Mouse (Mus musculus): ENCODE measurements around the gene Lipe.

Gene Lipe

GRCm38 (mm10) chr7:25387811-25388440 is 10.6 kb downstream of the Lipe start:
- in situ Hi-C loops (cut with MseI, MboI) = no loop called here

GRCm38 (mm10) chr7:25385850-25386555 is 12.5 kb downstream of the Lipe start:
- in situ Hi-C loops (cut with MseI, MboI) = no loop called here

GRCm38 (mm10) chr7:25385259-25385658 is 13.3 kb downstream of the Lipe start:
- in situ Hi-C loops (cut with MseI, MboI) = no loop called here

- in situ Hi-C loops (cut with MseI, MboI) = no loop called here
Observed at GRCm38 (mm10) chr7:25384818-25385217, 13.7 kb downstream of the Lipe start.

- in situ Hi-C loops (cut with MseI, MboI) = no loop called here
Observed at GRCm38 (mm10) chr7:25384318-25384717, 14.2 kb downstream of the Lipe start.

- in situ Hi-C loops (cut with MseI, MboI) = no loop called here
Observed at GRCm38 (mm10) chr7:25383891-25384290, 14.6 kb downstream of the Lipe start.

- in situ Hi-C loops (cut with MseI, MboI) = no loop called here
Observed at GRCm38 (mm10) chr7:25383385-25383784, 15.1 kb downstream of the Lipe start.

GRCm38 (mm10) chr7:25382541-25382940 is 16.0 kb downstream of the Lipe start:
- in situ Hi-C loops (cut with MseI, MboI) = no loop called here

GRCm38 (mm10) chr7:25381284-25381680 is 17.2 kb downstream of the Lipe start:
- in situ Hi-C loops (cut with MseI, MboI) = no loop called here

GRCm38 (mm10) chr7:25380392-25381283 is 17.9 kb downstream of the Lipe start:
- in situ Hi-C loops (cut with MseI, MboI) = no loop called here

GRCm38 (mm10) chr7:25379551-25380351 is 18.8 kb downstream of the Lipe start:
- in situ Hi-C loops (cut with MseI, MboI) = no loop called here

- in situ Hi-C loops (cut with MseI, MboI) = no loop called here
Observed at GRCm38 (mm10) chr7:25378181-25379100, 20.1 kb downstream of the Lipe start.

- in situ Hi-C loops (cut with MseI, MboI) = no loop called here
Observed at GRCm38 (mm10) chr7:25377100-25377700, 21.3 kb downstream of the Lipe start.

- in situ Hi-C loops (cut with MseI, MboI) = no loop called here
Observed at GRCm38 (mm10) chr7:25376556-25376955, 22.0 kb downstream of the Lipe start.

- in situ Hi-C loops (cut with MseI, MboI) = no loop called here
Observed at GRCm38 (mm10) chr7:25372441-25372840, 26.1 kb downstream of the Lipe start.

GRCm38 (mm10) chr7:25369058-25369749 is 29.3 kb downstream of the Lipe start, which contains the start of gene Cnfn:
TSS of gene Cnfn (minus strand) at chr7:25369724.
- in situ Hi-C loops (cut with MseI, MboI) = no loop called here

GRCm38 (mm10) chr7:25368333-25368732 is 30.2 kb downstream of the Lipe start:
- in situ Hi-C loops (cut with MseI, MboI) = no loop called here

- in situ Hi-C loops (cut with MseI, MboI) = no loop called here
Observed at GRCm38 (mm10) chr7:25367632-25368293, 30.7 kb downstream of the Lipe start.

Data from mouse trophoblast stem cell (cell line).